Mouse (Mus musculus) hindbrain, postnatal 0 days (tissue): ENCODE data around the gene Aff4. TPM values are rescaled to one million over a fixed set of nuclear protein-coding genes. Genes with fewer than 3 reads are reported as not detected.

Experiments used
- ATAC-seq: fragments of 200-750 bp; cut with Nextera tagmentation; 2 replicates; pipeline ENCODE4 v1.8.0; 2017; ENCODE audit warnings: mild to moderate bottlenecking, moderate TSS enrichment, moderate library complexity
- DNase-seq: peaks from one replicate; pipeline ENCODE4 v3.0.0-alpha.2; 2015; ENCODE audit warnings: low spot score
- H3K27ac ChIP-seq: fragments of 300-500 bp; sonication (generic); 2 replicates; pipeline ENCODE4 v1.5.1; 2014; ENCODE audit warnings: mild to moderate bottlenecking
- H3K27me3 ChIP-seq: fragments of 300-500 bp; sonication (generic); 2 replicates; pipeline ENCODE4 v1.6.1; 2014; ENCODE audit warnings: low read length, mixed read lengths; ENCODE audit not compliant: insufficient read depth
- H3K36me3 ChIP-seq: fragments of 300-500 bp; sonication (generic); 2 replicates; pipeline ENCODE4 v1.6.1; 2014; ENCODE audit warnings: low read length, mixed read lengths; ENCODE audit not compliant: insufficient read depth
- H3K4me1 ChIP-seq: fragments of 300-500 bp; sonication (generic); 2 replicates; pipeline ENCODE4 v1.6.1; 2014; ENCODE audit warnings: antibody characterized with exemption, low read length, mixed read lengths; ENCODE audit not compliant: insufficient read depth
- H3K4me2 ChIP-seq: fragments of 300-500 bp; sonication (generic); 2 replicates; pipeline ENCODE4 v1.6.1; 2014; ENCODE audit warnings: low read depth, mild to moderate bottlenecking, low read length, moderate library complexity, mixed read lengths
- H3K4me3 ChIP-seq: fragments of 300-500 bp; sonication (generic); 2 replicates; pipeline ENCODE4 v1.5.1; 2014; ENCODE audit warnings: low read length
- H3K9ac ChIP-seq: fragments of 300-500 bp; sonication (generic); replicated peaks from 2 replicates; pipeline ENCODE4 v1.6.1; 2014; ENCODE audit warnings: mild to moderate bottlenecking, low read length, moderate library complexity, mixed read lengths
- H3K9me3 ChIP-seq: fragments of 300-500 bp; sonication (generic); 2 replicates; pipeline ENCODE4 v1.6.1; 2016; ENCODE audit warnings: low read length, mixed read lengths
- CTCF ChIP-seq: IDR thresholded peaks from 2 replicates; pipeline ENCODE4 v1.5.1; 2016; ENCODE audit warnings: antibody characterized with exemption, control low read depth, low read depth
- WGBS: fragments of 180-500 bp; shearing (Covaris S2); extraction: QIAGEN DNeasy Blood & Tissue Kit; methylation state at CpG from one replicate; pipeline ENCODE4 v1.1.7; 2014; 5-methylcytosine and 5-hydroxymethylcytosine counted together
- polyA plus RNA-seq: library from polyadenylated mRNA; unstranded; fragments of >200 nt; fragmentation: Nextera tagmentation; extraction: Ambion mirVana; gene quantifications from 2 replicates; pipeline ENCODE4 v1.2.1, GENCODE M21; 2015
- total RNA-seq: library from RNA; depleted of rRNA; stranded (reverse); fragments of >200 nt; gene quantifications from 2 replicates; pipeline ENCODE4 v1.2.3, GENCODE M21; 2014; rRNA removed

The Aff4 gene
- total RNA-seq (87.1 and 91.0 TPM in 2 replicates), polyA plus RNA-seq (109 and 111 TPM in 2 replicates)

DNA sequence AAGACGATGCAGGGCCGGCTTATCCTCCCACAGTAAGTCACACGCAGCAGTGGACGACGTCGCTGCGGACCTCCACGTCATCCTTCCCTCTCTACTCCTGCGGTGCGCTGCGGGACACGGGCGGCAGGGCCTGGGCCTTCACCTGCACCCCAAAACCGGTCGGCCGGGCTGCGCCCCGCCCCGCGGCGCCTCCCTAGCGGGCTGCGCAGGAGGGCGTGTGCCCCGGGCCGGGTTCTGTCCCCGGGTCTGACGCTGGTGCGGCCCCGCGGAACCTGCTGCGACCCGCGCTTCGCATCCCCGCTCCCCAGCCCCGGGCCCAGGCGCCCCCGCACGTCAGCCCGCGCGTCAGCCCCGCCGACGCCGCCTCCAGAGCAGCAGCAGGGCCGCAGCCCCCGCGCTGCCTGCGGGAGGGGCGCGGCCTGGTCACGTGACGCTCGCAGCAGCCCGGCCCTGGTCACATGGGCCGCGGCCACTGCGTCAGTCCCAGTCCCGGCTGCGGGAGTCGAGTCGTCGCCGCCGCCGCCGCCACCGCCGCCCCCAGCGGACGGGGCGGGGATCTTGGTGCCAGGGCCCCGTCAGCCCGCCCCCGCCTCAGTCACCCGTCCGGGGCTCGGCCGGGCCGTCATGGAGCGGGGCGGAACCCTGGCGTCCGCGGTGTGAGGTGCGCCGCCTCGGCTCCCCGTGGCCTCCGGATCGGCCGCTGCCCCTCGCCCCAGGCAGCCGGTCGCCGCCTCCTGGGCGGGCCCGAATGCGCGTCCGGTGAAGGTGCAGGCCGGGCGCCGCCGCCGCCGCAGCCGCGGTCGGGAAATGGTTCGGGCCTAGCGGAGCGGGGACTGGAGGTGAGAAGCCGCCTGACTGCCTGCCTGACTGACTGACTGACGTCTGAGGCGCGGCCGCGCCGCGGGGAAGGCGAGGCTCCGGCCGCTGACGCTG is at the start of gene Aff4:
Aff4 (plus strand) TSS at position 543 of the 933 bp plus-strand sequence.
- Histone ChIP-seq H3K4me2 (peak within 1 kb of the TSS; percentile 86), H3K9me3 (no peaks in the 10 kb centered on the region), H3K36me3 (no peaks in the 10 kb centered on the region), H3K27me3 (no peaks in the 10 kb centered on the region), H3K9ac (peak within 1 kb of the TSS; percentile 94), H3K4me3 (peak within 1 kb of the TSS; percentile 95), H3K27ac (peak within 1 kb of the TSS; percentile 100), H3K4me1 (peaks cover 9% of the 10 kb centered on the region; the same call in 1 of the 2 replicates)
- WGBS: 1% methylated on average over 101 of the region's 127 CpGs
- no peak for TF ChIP-seq CTCF
- DNase-seq (peak; percentile 97), ATAC-seq (peak; percentile 96)

- no peak for TF ChIP-seq CTCF
- DNase-seq: no peak
- no peaks in the 10 kb centered on the region for H3K27me3 ChIP-seq
- no peak for ATAC-seq
- peak overlapping the region; percentile 98 for H3K27ac ChIP-seq
- 53% methylated on average over 9 of the region's 9 CpGs for WGBS
- no peaks in the 10 kb centered on the region for H3K36me3 ChIP-seq
- peak overlapping the region; percentile 98 for H3K9ac ChIP-seq
- peaks cover 17% of the 10 kb centered on the region for H3K4me1 ChIP-seq
- H3K4me3 ChIP-seq: peak overlapping the region; percentile 98
- H3K4me2 ChIP-seq: peak overlapping the region; percentile 85
- no peaks in the 10 kb centered on the region for H3K9me3 ChIP-seq
These were observed 49.5 kb upstream of the Aff4 start for GRCm38 (mm10) chr11:53301167-53301515.

GRCm38 (mm10) chr11:53304044-53304840 is 46.4 kb upstream of the Aff4 start:
- Histone ChIP-seq H3K4me2 (no peak overlapping the region), H3K4me3 (no peak overlapping the region), H3K27me3 (no peaks in the 10 kb centered on the region), H3K36me3 (no peaks in the 10 kb centered on the region), H3K9me3 (no peaks in the 10 kb centered on the region), H3K27ac (no peak overlapping the region), H3K4me1 (peaks cover 8% of the 10 kb centered on the region; the same call in 1 of the 2 replicates), H3K9ac (no peak overlapping the region)
- no peak for TF ChIP-seq CTCF
- WGBS: 84% methylated on average over 14 of the region's 14 CpGs
- no peak for DNase-seq
- no peak for ATAC-seq

- no peak for TF ChIP-seq CTCF
- Histone ChIP-seq H3K36me3 (no peaks in the 10 kb centered on the region), H3K4me1 (no peaks in the 10 kb centered on the region), H3K9ac (no peak overlapping the region), H3K9me3 (no peaks in the 10 kb centered on the region), H3K4me3 (no peak overlapping the region), H3K4me2 (no peak overlapping the region), H3K27me3 (no peaks in the 10 kb centered on the region), H3K27ac (no peak overlapping the region)
- WGBS: 77% methylated on average over 2 of the region's 2 CpGs
- ATAC-seq (no peak), DNase-seq (no peak)
These were observed 43.7 kb upstream of the Aff4 start for GRCm38 (mm10) chr11:53306965-53307364.

- no peaks in the 10 kb centered on the region for H3K27me3 ChIP-seq
- no peaks in the 10 kb centered on the region for H3K36me3 ChIP-seq
- H3K4me1 ChIP-seq: no peaks in the 10 kb centered on the region
- H3K4me2 ChIP-seq: no peak overlapping the region
- ATAC-seq (no peak), DNase-seq (no peak)
- WGBS: 58% methylated on average over 10 of the region's 10 CpGs
- H3K9ac ChIP-seq: no peak overlapping the region
- no peak overlapping the region for H3K4me3 ChIP-seq
- no peaks in the 10 kb centered on the region for H3K9me3 ChIP-seq
- no peak overlapping the region for H3K27ac ChIP-seq
- no peak for TF ChIP-seq CTCF
These were observed 43.0 kb upstream of the Aff4 start for GRCm38 (mm10) chr11:53307558-53308065.

GRCm38 (mm10) chr11:53308251-53308864 is 42.3 kb upstream of the Aff4 start:
- Histone ChIP-seq H3K4me2 (no peak overlapping the region), H3K9me3 (no peaks in the 10 kb centered on the region), H3K27ac (no peak overlapping the region; the same call in 1 of the 2 replicates), H3K9ac (no peak overlapping the region), H3K27me3 (no peaks in the 10 kb centered on the region), H3K36me3 (no peaks in the 10 kb centered on the region), H3K4me1 (no peaks in the 10 kb centered on the region), H3K4me3 (no peak overlapping the region)
- TF ChIP-seq CTCF: no peak
- DNase-seq (no peak), ATAC-seq (no peak)
